Mouse (Mus musculus): ENCODE results near the gene Defb48. TPM values are rescaled to one million over a fixed set of nuclear protein-coding genes. Genes with fewer than 3 reads are reported as not detected.

The Defb48 gene
- total and polyA plus RNA-seq, 2 experiments from 2014 or later, result not detected

DNA sequence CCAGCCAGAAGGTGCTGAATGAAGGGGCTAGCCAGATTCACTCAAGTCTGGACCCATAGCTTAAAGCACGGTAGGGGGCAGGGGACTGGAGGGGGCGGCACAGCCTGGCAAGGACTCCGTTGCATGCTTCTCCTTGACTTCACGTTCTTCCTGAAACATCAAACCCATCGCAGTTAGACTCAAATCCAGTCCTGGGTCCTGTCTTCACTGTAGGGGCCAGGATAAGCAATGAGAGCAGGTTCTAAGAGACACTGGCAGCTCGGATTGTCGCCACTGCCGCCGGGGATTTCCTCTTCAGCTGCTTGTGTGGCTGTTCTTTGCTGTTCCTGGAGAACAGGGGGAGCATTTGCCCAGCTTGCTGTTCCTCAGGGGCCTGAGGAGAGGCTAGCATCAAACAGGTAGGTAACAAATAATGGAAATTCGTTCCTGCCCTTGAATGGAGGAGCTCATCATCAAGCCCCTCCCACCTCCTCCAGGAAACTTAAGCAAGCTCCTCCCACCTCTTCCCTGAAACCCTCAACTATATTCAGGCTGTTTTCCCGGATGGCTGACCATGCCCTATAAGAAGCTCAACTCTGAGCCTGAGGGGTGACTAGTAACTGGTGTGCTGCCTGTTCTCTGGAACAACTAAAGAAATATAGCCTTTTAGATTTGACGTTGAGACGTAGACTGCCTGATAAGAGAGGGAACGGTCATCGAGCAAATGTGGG lies 18.3 kb downstream of the Defb48 start:
- Histone ChIP-seq H3K9me3 (replicated peaks; ENCODE audit: control insufficient read depth, low read length) (no peaks in the 10 kb centered on the region), H3K4me1 (ENCODE audit: control insufficient read depth, insufficient read depth) (0 out of 2 replicates have a peak, but pooled peaks cover 5% of the 10 kb centered on the region), H3K27ac (ENCODE audit: low read depth) (no peak overlapping the region), H3K4me3 (ENCODE audit: low read depth, low read length) (peak overlapping the region; percentile 33), H3K9ac (replicated peaks; ENCODE audit: low read depth, low read length) (no peak overlapping the region), H3K36me3 (replicated peaks; ENCODE audit: control insufficient read depth, insufficient read depth, low read length) (no peaks in the 10 kb centered on the region), H3K27me3 (ENCODE audit: control insufficient read depth, insufficient read depth, low read length) (no peaks in the 10 kb centered on the region), H3K4me2 (ENCODE audit: low read depth, low read length) (peak overlapping the region; percentile 59)
- peak; percentile 41 for DNase-seq (ENCODE audit: low spot score)
- ATAC-seq (ENCODE audit: insufficient read depth, low read depth), result no peak
- 8% methylated on average over 15 of the region's 15 CpGs for WGBS
- TF ChIP-seq CTCF (IDR thresholded peaks at IDR 0.05; ENCODE audit: low read depth), result no peak
- TF ChIP-seq EP300 (IDR thresholded peaks at IDR 0.05; ENCODE audit: low read depth), result no peak

DNA sequence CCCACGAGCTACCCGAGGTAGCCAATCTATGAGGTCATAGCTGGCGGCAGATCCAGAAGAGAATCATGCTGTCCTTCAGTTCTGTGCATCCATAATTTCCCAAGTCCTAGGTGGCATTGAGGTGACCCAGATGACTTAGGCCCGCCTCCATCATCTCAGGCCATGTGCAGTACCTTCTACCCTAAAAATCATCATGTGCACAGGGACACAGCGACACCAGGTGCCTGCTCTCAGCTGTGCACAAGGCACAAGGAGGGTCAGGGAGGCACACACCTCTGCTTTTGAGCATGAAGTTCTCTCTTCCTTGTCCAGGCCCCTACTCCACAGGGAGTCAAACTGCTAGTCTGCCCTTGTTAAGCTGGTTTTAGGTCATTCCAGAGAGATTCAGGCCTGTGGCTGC lies 19.0 kb downstream of the Defb48 start:
- no peak for TF ChIP-seq EP300 (IDR thresholded peaks at IDR 0.05; ENCODE audit: low read depth)
- TF ChIP-seq CTCF (IDR thresholded peaks at IDR 0.05; ENCODE audit: low read depth), result peak; percentile 56
- H3K36me3 ChIP-seq (replicated peaks; ENCODE audit: control insufficient read depth, insufficient read depth, low read length), result no peaks in the 10 kb centered on the region
- H3K9me3 ChIP-seq (replicated peaks; ENCODE audit: control insufficient read depth, low read length), result no peaks in the 10 kb centered on the region
- peak overlapping the region; percentile 59; the same call in 1 of the 2 replicates for H3K4me2 ChIP-seq (ENCODE audit: low read depth, low read length)
- no peak overlapping the region for H3K27ac ChIP-seq (ENCODE audit: low read depth)
- DNase-seq (ENCODE audit: low spot score) (no peak), ATAC-seq (ENCODE audit: insufficient read depth, low read depth) (peak; percentile 63)
- no peak overlapping the region for H3K9ac ChIP-seq (replicated peaks; ENCODE audit: low read depth, low read length)
- WGBS, result 72% methylated on average over 5 of the region's 5 CpGs
- H3K4me1 ChIP-seq (ENCODE audit: control insufficient read depth, insufficient read depth), result 0 out of 2 replicates have a peak, but pooled peaks cover 5% of the 10 kb centered on the region
- peak overlapping the region; percentile 33; the same call in 1 of the 2 replicates for H3K4me3 ChIP-seq (ENCODE audit: low read depth, low read length)
- no peaks in the 10 kb centered on the region for H3K27me3 ChIP-seq (ENCODE audit: control insufficient read depth, insufficient read depth, low read length)

DNA sequence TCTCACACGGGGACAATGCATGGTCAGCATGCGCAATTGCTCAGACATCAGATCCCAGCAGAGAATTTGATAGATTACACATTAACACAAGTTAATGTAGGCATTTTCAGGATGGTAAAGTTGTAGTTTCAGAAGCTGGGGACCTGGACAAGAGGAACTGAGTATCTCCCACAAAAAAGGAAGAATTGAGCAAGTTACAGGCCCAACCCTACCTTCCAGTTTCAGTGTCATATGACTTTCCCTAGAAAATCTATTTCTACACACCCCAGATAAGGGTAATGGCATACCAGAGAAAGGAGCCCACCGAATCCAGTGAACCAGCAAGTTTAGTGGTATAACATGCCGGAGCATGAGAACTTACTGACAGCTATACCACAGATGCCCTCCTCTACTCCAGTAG lies 20.7 kb downstream of the Defb48 start:
- no peak overlapping the region for H3K4me3 ChIP-seq (ENCODE audit: low read depth, low read length)
- ATAC-seq (ENCODE audit: insufficient read depth, low read depth) (no peak), DNase-seq (ENCODE audit: low spot score) (no peak)
- no peak overlapping the region for H3K27ac ChIP-seq (ENCODE audit: low read depth)
- H3K9me3 ChIP-seq (replicated peaks; ENCODE audit: control insufficient read depth, low read length), result no peaks in the 10 kb centered on the region
- no peak overlapping the region for H3K9ac ChIP-seq (replicated peaks; ENCODE audit: low read depth, low read length)
- 0 out of 2 replicates have a peak, but pooled peaks cover 5% of the 10 kb centered on the region for H3K4me1 ChIP-seq (ENCODE audit: control insufficient read depth, insufficient read depth)
- no peak for TF ChIP-seq EP300 (IDR thresholded peaks at IDR 0.05; ENCODE audit: low read depth)
- TF ChIP-seq CTCF (IDR thresholded peaks at IDR 0.05; ENCODE audit: low read depth), result no peak
- H3K36me3 ChIP-seq (replicated peaks; ENCODE audit: control insufficient read depth, insufficient read depth, low read length), result peaks cover 5% of the 10 kb centered on the region; the same call in 1 of the 2 replicates
- H3K27me3 ChIP-seq (ENCODE audit: control insufficient read depth, insufficient read depth, low read length), result no peaks in the 10 kb centered on the region
- 71% methylated on average over 4 of the region's 4 CpGs for WGBS
- H3K4me2 ChIP-seq (ENCODE audit: low read depth, low read length), result no peak overlapping the region

DNA sequence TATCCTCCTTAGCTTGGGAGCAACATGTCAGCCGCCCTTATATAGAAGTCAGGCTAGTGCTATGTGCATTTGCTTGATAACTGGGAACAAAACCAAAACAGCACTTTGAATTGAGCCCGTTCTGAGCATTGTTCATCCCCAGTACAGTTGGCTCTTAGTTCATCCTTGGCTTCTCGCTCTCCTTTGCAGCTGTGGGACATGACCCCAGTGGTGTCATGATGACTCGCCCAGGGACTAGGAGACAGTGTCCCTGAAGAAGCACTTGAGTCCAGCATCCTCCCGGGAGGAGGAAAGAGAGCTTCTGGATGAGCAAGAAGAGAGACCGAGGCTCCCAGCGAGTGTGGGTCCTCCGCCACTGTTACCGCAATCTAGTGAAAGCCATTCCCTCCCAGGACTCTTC lies 28.2 kb downstream of the Defb48 start:
- Histone ChIP-seq H3K27me3 (ENCODE audit: control insufficient read depth, insufficient read depth, low read length) (no peaks in the 10 kb centered on the region), H3K27ac (ENCODE audit: low read depth) (no peak overlapping the region), H3K4me2 (ENCODE audit: low read depth, low read length) (no peak overlapping the region), H3K36me3 (replicated peaks; ENCODE audit: control insufficient read depth, insufficient read depth, low read length) (peaks cover 44% of the 10 kb centered on the region), H3K9ac (replicated peaks; ENCODE audit: low read depth, low read length) (no peak overlapping the region), H3K4me1 (ENCODE audit: control insufficient read depth, insufficient read depth) (no peaks in the 10 kb centered on the region; the same call in 1 of the 2 replicates), H3K4me3 (ENCODE audit: low read depth, low read length) (no peak overlapping the region), H3K9me3 (replicated peaks; ENCODE audit: control insufficient read depth, low read length) (no peaks in the 10 kb centered on the region)
- 68% methylated on average over 9 of the region's 9 CpGs for WGBS
- DNase-seq (ENCODE audit: low spot score), result no peak
- TF ChIP-seq CTCF (IDR thresholded peaks at IDR 0.05; ENCODE audit: low read depth), result no peak
- no peak for TF ChIP-seq EP300 (IDR thresholded peaks at IDR 0.05; ENCODE audit: low read depth)
- ATAC-seq (ENCODE audit: insufficient read depth, low read depth), result no peak

DNA sequence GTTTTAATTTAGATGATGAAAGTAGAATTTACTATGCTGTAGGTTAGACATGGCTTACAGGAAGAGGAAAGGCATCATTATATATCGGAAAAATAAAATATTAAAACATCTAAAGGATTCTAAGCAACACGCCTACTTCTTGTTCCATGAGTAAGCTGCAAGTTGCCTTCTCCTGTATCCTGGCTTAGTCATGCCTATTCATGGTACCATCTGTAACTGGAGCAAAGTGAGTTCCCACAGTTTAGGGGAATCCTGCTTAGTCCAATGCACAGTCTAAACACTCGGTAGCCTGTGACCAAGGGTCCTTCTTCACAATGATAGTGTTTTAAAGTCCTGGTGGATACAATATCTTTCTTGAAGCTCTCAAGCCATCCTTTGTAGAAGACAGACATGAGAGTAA lies 37.5 kb downstream of the Defb48 start:
- Histone ChIP-seq H3K4me3 (ENCODE audit: low read depth, low read length) (no peak overlapping the region), H3K27me3 (ENCODE audit: control insufficient read depth, insufficient read depth, low read length) (no peaks in the 10 kb centered on the region), H3K4me2 (ENCODE audit: low read depth, low read length) (no peak overlapping the region), H3K9ac (replicated peaks; ENCODE audit: low read depth, low read length) (no peak overlapping the region), H3K9me3 (replicated peaks; ENCODE audit: control insufficient read depth, low read length) (no peaks in the 10 kb centered on the region), H3K4me1 (ENCODE audit: control insufficient read depth, insufficient read depth) (no peaks in the 10 kb centered on the region), H3K36me3 (replicated peaks; ENCODE audit: control insufficient read depth, insufficient read depth, low read length) (peaks cover 47% of the 10 kb centered on the region), H3K27ac (ENCODE audit: low read depth) (no peak overlapping the region)
- WGBS, result 89% methylated on average over 3 of the region's 3 CpGs
- ATAC-seq (ENCODE audit: insufficient read depth, low read depth) (no peak), DNase-seq (ENCODE audit: low spot score) (no peak)
- TF ChIP-seq EP300 (IDR thresholded peaks at IDR 0.05; ENCODE audit: low read depth) (no peak), CTCF (IDR thresholded peaks at IDR 0.05; ENCODE audit: low read depth) (no peak)

Data from heart, postnatal 0 days (tissue).